Mouse (Mus musculus): ENCODE data around the gene Syne2.

DNA sequence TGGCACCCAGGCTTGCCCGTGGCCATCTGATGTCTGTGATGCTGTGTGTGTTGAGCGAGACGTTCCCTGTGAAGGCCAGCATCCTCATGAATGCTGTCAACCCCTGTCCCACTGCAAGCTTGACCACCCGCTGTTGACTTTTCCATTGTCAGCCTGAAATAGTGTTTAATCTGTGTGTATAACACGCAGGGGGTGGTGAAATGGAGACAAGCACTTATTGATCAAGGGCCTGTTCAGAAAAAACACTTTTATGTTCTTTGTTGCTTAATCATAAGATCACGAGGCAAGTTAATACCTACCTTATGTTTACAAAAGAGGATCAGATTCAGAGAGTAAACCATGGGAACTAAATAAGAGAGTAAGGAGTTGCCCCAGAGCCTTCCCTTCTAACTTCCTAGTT, 191.1 kb downstream of the Syne2 start:
- no peak for TF ChIP-seq POLR2A (IDR thresholded peaks at IDR 0.05; ENCODE audit: low read depth, low read length)
- TF ChIP-seq MXI1 (IDR thresholded peaks at IDR 0.05; ENCODE audit: low read depth, low read length): no peak
- no peak for TF ChIP-seq ZNF384 (IDR thresholded peaks at IDR 0.05; ENCODE audit: low read depth, low read length)
- TF ChIP-seq MEF2A (IDR thresholded peaks at IDR 0.05; ENCODE audit: borderline replicate concordance, low read depth, low read length): no peak
- no peak for TF ChIP-seq CTCF (conservative IDR thresholded peaks at IDR 0.05 in 1 of 2, IDR thresholded peaks at IDR 0.05 in 1 of 2; ENCODE audit: low read depth in 2 of 2, low read length in 2 of 2)
- TF ChIP-seq IRF4 (IDR thresholded peaks at IDR 0.05; ENCODE audit: low read depth, low read length): no peak
- TF ChIP-seq MAFK (IDR thresholded peaks at IDR 0.05; ENCODE audit: insufficient replicate concordance, low read length): no peak
- TF ChIP-seq TCF12 (IDR thresholded peaks at IDR 0.05; ENCODE audit: low read depth, low read length): no peak
- no peak for TF ChIP-seq ZC3H11A (IDR thresholded peaks at IDR 0.05; ENCODE audit: low read depth, low read length)

Data from CH12.LX (cell line).